Mouse (Mus musculus) lung, embryonic 16.5 days (tissue): ENCODE data around the gene Stard3. TPM values are rescaled to one million over a fixed set of nuclear protein-coding genes. Genes with fewer than 3 reads are reported as not detected.
A peak's percentile ranks its signal among the peaks of the same experiment; 100 is the strongest.

Experiments used
- ATAC-seq: fragments of 200-750 bp; cut with Nextera tagmentation; 2 replicates; pipeline ENCODE4 v1.8.0; 2017; ENCODE audit warnings: low read depth, mild to moderate bottlenecking, moderate library complexity
- H3K27ac ChIP-seq: fragments of 300-500 bp; sonication (generic); 2 replicates; pipeline ENCODE4 v1.5.1; 2014; ENCODE audit warnings: mild to moderate bottlenecking, control low read depth, low read length
- H3K27me3 ChIP-seq: fragments of 300-500 bp; sonication (generic); 2 replicates; pipeline ENCODE4 v1.6.1; 2014; ENCODE audit warnings: low read depth, low read length, mixed read lengths; ENCODE audit not compliant: control insufficient read depth, insufficient read depth
- H3K36me3 ChIP-seq: fragments of 300-500 bp; sonication (generic); 2 replicates; pipeline ENCODE4 v1.6.1; 2014; ENCODE audit warnings: low read length; ENCODE audit not compliant: control insufficient read depth, insufficient read depth
- H3K4me1 ChIP-seq: fragments of 300-500 bp; sonication (generic); replicated peaks from 2 replicates; pipeline ENCODE4 v1.6.1; 2014; ENCODE audit warnings: low read length, mixed read lengths; ENCODE audit not compliant: control insufficient read depth, insufficient read depth
- H3K4me2 ChIP-seq: fragments of 300-500 bp; sonication (generic); 2 replicates; pipeline ENCODE4 v1.6.1; 2014; ENCODE audit warnings: low read depth, low read length, control low read depth
- H3K4me3 ChIP-seq: fragments of 300-500 bp; sonication (generic); 2 replicates; pipeline ENCODE4 v1.5.1; 2014; ENCODE audit warnings: mild to moderate bottlenecking, low read length, control low read depth
- H3K9ac ChIP-seq: fragments of 300-500 bp; sonication (generic); 2 replicates; pipeline ENCODE4 v1.6.1; 2014; ENCODE audit warnings: low read length, control low read depth
- H3K9me3 ChIP-seq: fragments of 300-500 bp; sonication (generic); 2 replicates; pipeline ENCODE4 v1.6.1; 2016; ENCODE audit warnings: low read length; ENCODE audit not compliant: control insufficient read depth
- WGBS: fragments of 180-500 bp; shearing (Covaris S2); extraction: QIAGEN DNeasy Blood & Tissue Kit; methylation state at CpG from one replicate; pipeline ENCODE4 v1.1.7; 2014; 5-methylcytosine and 5-hydroxymethylcytosine counted together
- polyA plus RNA-seq: library from polyadenylated mRNA; unstranded; fragments of >200 nt; fragmentation: Nextera tagmentation; extraction: Ambion mirVana; gene quantifications from 2 replicates; pipeline ENCODE4 v1.2.1, GENCODE M21; 2015

Gene Stard3
- polyA plus RNA-seq, 1 experiment from 2014 or later = 55.9 TPM

- peak; percentile 4; the same call in 1 of the 2 replicates for ATAC-seq
- H3K36me3 ChIP-seq = no peaks in the 10 kb centered on the region
- no peak overlapping the region for H3K4me3 ChIP-seq
- H3K9ac ChIP-seq = no peak overlapping the region
- no peaks in the 10 kb centered on the region for H3K9me3 ChIP-seq
- H3K4me2 ChIP-seq = no peak overlapping the region
- H3K27me3 ChIP-seq = peaks cover 33% of the 10 kb centered on the region
- H3K4me1 ChIP-seq = peaks cover 28% of the 10 kb centered on the region
- peak overlapping the region; percentile 45; the same call in 1 of the 2 replicates for H3K27ac ChIP-seq
- WGBS = 29% methylated on average over 8 of the region's 8 CpGs
Measured at GRCm38 (mm10) chr11:98353651-98354211, 4.4 kb upstream of the Stard3 start.

- ATAC-seq = no peak
- 65% methylated on average over 14 of the region's 14 CpGs for WGBS
Measured at GRCm38 (mm10) chr11:98354445-98354844, 3.7 kb upstream of the Stard3 start.

GRCm38 (mm10) chr11:98355732-98356299 lies 2.4 kb upstream of the Stard3 start:
- Histone ChIP-seq H3K36me3 (no peaks in the 10 kb centered on the region), H3K27me3 (peaks cover 12% of the 10 kb centered on the region), H3K4me2 (no peak overlapping the region), H3K9ac (no peak overlapping the region), H3K4me3 (no peak overlapping the region), H3K27ac (peak overlapping the region; percentile 94), H3K4me1 (peaks cover 43% of the 10 kb centered on the region), H3K9me3 (no peaks in the 10 kb centered on the region)
- WGBS = 7% methylated on average over 6 of the region's 6 CpGs
- ATAC-seq = no peak

More at GRCm38 (mm10) chr11:98354445-98354844, 3.7 kb upstream of the Stard3 start:
- no peaks in the 10 kb centered on the region for H3K9me3 ChIP-seq
- peaks cover 35% of the 10 kb centered on the region for H3K4me1 ChIP-seq
- no peak overlapping the region for H3K4me3 ChIP-seq
- no peak overlapping the region for H3K9ac ChIP-seq
- peaks cover 26% of the 10 kb centered on the region for H3K27me3 ChIP-seq
- H3K36me3 ChIP-seq = no peaks in the 10 kb centered on the region
- no peak overlapping the region for H3K4me2 ChIP-seq
- H3K27ac ChIP-seq = no peak overlapping the region

- H3K27ac ChIP-seq = peak overlapping the region; percentile 94
Measured at GRCm38 (mm10) chr11:98356625-98357394, 1.4 kb upstream of the Stard3 start.

GRCm38 (mm10) chr11:98357396-98358160 lies 590 bp upstream of the Stard3 start:
- Histone ChIP-seq H3K9ac (peak overlapping the region; percentile 66), H3K27me3 (peaks cover 3% of the 10 kb centered on the region; the same call in 1 of the 2 replicates), H3K4me3 (peak overlapping the region; percentile 79), H3K36me3 (no peaks in the 10 kb centered on the region), H3K27ac (peak overlapping the region; percentile 94), H3K9me3 (no peaks in the 10 kb centered on the region), H3K4me2 (peak overlapping the region; percentile 77), H3K4me1 (peaks cover 42% of the 10 kb centered on the region)
- ATAC-seq = peak; percentile 39
- 4% methylated on average over 13 of the region's 13 CpGs for WGBS

More at GRCm38 (mm10) chr11:98356625-98357394, 1.4 kb upstream of the Stard3 start:
- no peaks in the 10 kb centered on the region for H3K9me3 ChIP-seq
- no peaks in the 10 kb centered on the region for H3K36me3 ChIP-seq
- peak overlapping the region; percentile 66; the same call in 1 of the 2 replicates for H3K9ac ChIP-seq
- peak; percentile 21 for ATAC-seq
- H3K4me1 ChIP-seq = peaks cover 43% of the 10 kb centered on the region
- no peak overlapping the region for H3K4me3 ChIP-seq
- H3K27me3 ChIP-seq = peaks cover 3% of the 10 kb centered on the region; the same call in 1 of the 2 replicates
- peak overlapping the region; percentile 77; the same call in 1 of the 2 replicates for H3K4me2 ChIP-seq
- 54% methylated on average over 7 of the region's 7 CpGs for WGBS

- no peaks in the 10 kb centered on the region for H3K9me3 ChIP-seq
- H3K4me2 ChIP-seq = no peak overlapping the region
- H3K4me1 ChIP-seq = peaks cover 49% of the 10 kb centered on the region
- no peak overlapping the region for H3K4me3 ChIP-seq
- no peaks in the 10 kb centered on the region for H3K27me3 ChIP-seq
- H3K36me3 ChIP-seq = no peaks in the 10 kb centered on the region
- H3K27ac ChIP-seq = no peak overlapping the region
- ATAC-seq = no peak
- H3K9ac ChIP-seq = no peak overlapping the region
- WGBS = 75% methylated on average over 9 of the region's 9 CpGs
Measured at GRCm38 (mm10) chr11:98360866-98361521, 2.8 kb downstream of the Stard3 start.

GRCm38 (mm10) chr11:98363817-98364216 lies 5.6 kb downstream of the Stard3 start:
- no peaks in the 10 kb centered on the region for H3K27me3 ChIP-seq
- ATAC-seq = peak; percentile 80
- peak overlapping the region; percentile 26 for H3K4me2 ChIP-seq
- peaks cover 30% of the 10 kb centered on the region for H3K4me1 ChIP-seq
- WGBS = 57% methylated on average over 5 of the region's 5 CpGs
- 0 out of 2 replicates have a peak overlapping the region, but pooled peaks have one; percentile 23 for H3K9ac ChIP-seq
- H3K9me3 ChIP-seq = no peaks in the 10 kb centered on the region
- peak overlapping the region; percentile 89 for H3K27ac ChIP-seq
- no peaks in the 10 kb centered on the region for H3K36me3 ChIP-seq
- H3K4me3 ChIP-seq = no peak overlapping the region

- H3K4me3 ChIP-seq = no peak overlapping the region
- H3K9me3 ChIP-seq = no peaks in the 10 kb centered on the region
- H3K4me1 ChIP-seq = peaks cover 24% of the 10 kb centered on the region
- H3K27me3 ChIP-seq = no peaks in the 10 kb centered on the region
- 71% methylated on average over 5 of the region's 5 CpGs for WGBS
- H3K4me2 ChIP-seq = peak overlapping the region; percentile 26
- H3K27ac ChIP-seq = peak overlapping the region; percentile 89
- no peaks in the 10 kb centered on the region for H3K36me3 ChIP-seq
- H3K9ac ChIP-seq = peak overlapping the region; percentile 23; the same call in 1 of the 2 replicates
- peak; percentile 37; the same call in 1 of the 2 replicates for ATAC-seq
Measured at GRCm38 (mm10) chr11:98364410-98364809, 6.2 kb downstream of the Stard3 start.
